Mouse (Mus musculus) limb, embryonic 14.5 days (tissue): ENCODE results near the gene Arih2. TPM values are rescaled to one million over a fixed set of nuclear protein-coding genes. Genes with fewer than 3 reads are reported as not detected.

Source experiments
- ATAC-seq: fragments of 200-750 bp; cut with Nextera tagmentation; 2 replicates; pipeline ENCODE4 v1.8.0; 2017; ENCODE audit warnings: low read depth, moderate number of reproducible peaks, moderate TSS enrichment; ENCODE audit not compliant: low FRiP score
- DNase-seq: peaks from one replicate; pipeline ENCODE4 v3.0.0-alpha.2; 2015; ENCODE audit warnings: low spot score
- H3K27ac ChIP-seq: fragments of 300-500 bp; sonication (generic); replicated peaks from 2 replicates; pipeline ENCODE4 v1.5.1; 2014; ENCODE audit warnings: low read depth, mild to moderate bottlenecking, low read length, moderate library complexity, mixed read lengths
- H3K27me3 ChIP-seq: fragments of 300-500 bp; sonication (generic); 2 replicates; pipeline ENCODE4 v1.6.1; 2014; ENCODE audit warnings: low read length, mixed read lengths; ENCODE audit not compliant: control insufficient read depth, insufficient read depth
- H3K36me3 ChIP-seq: fragments of 300-500 bp; sonication (generic); 2 replicates; pipeline ENCODE4 v1.6.1; 2014; ENCODE audit warnings: mild to moderate bottlenecking, low read length, moderate library complexity, mixed read lengths; ENCODE audit not compliant: control insufficient read depth, insufficient read depth
- H3K4me1 ChIP-seq: fragments of 300-500 bp; sonication (generic); 2 replicates; pipeline ENCODE4 v1.6.1; 2014; ENCODE audit warnings: antibody characterized with exemption, low read length, mixed read lengths; ENCODE audit not compliant: control insufficient read depth, insufficient read depth
- H3K4me2 ChIP-seq: fragments of 300-500 bp; sonication (generic); replicated peaks from 2 replicates; pipeline ENCODE4 v1.6.1; 2014; ENCODE audit warnings: low read depth, mild to moderate bottlenecking, low read length, moderate library complexity; ENCODE audit not compliant: severe bottlenecking
- H3K4me3 ChIP-seq: fragments of 300-500 bp; sonication (generic); replicated peaks from 2 replicates; pipeline ENCODE4 v1.5.1; 2014; ENCODE audit warnings: low read length
- H3K9ac ChIP-seq: fragments of 300-500 bp; sonication (generic); 2 replicates; pipeline ENCODE4 v1.6.1; 2014; ENCODE audit warnings: mild to moderate bottlenecking, low read depth, low read length, moderate library complexity; ENCODE audit not compliant: severe bottlenecking
- H3K9me3 ChIP-seq: fragments of 300-500 bp; sonication (generic); 2 replicates; pipeline ENCODE4 v1.6.1; 2016; ENCODE audit warnings: low read length; ENCODE audit not compliant: control insufficient read depth
- POLR2A ChIP-seq: fragments of 200-500 bp; IDR thresholded peaks from 2 replicates; pipeline ENCODE4 v1.8.0; 2012; ENCODE audit warnings: inconsistent platforms, mild to moderate bottlenecking, moderate library complexity, borderline replicate concordance; ENCODE audit not compliant: insufficient read depth, insufficient read length; ENCODE audit errors: extremely low read depth
- WGBS: fragments of 180-500 bp; shearing (Covaris S2); extraction: QIAGEN DNeasy Blood & Tissue Kit; methylation state at CpG from one replicate; pipeline ENCODE4 v1.1.7; 2014; 5-methylcytosine and 5-hydroxymethylcytosine counted together
- polyA plus RNA-seq, 2 experiments: library from polyadenylated mRNA; depleted of rRNA in 1 of 2; stranded (reverse) in 1 of 2; unstranded in 1 of 2; fragments of >200 nt; fragmentation: Nextera tagmentation in 1 of 2; extraction: Ambion mirVana in 1 of 2; gene quantifications; 2 replicates each; pipeline versions ENCODE4 v1.2.1 to v1.2.3; 2012 to 2014

Gene Arih2
- polyA plus RNA-seq, 2 experiments = 35.7 to 46.2 TPM

DNA sequence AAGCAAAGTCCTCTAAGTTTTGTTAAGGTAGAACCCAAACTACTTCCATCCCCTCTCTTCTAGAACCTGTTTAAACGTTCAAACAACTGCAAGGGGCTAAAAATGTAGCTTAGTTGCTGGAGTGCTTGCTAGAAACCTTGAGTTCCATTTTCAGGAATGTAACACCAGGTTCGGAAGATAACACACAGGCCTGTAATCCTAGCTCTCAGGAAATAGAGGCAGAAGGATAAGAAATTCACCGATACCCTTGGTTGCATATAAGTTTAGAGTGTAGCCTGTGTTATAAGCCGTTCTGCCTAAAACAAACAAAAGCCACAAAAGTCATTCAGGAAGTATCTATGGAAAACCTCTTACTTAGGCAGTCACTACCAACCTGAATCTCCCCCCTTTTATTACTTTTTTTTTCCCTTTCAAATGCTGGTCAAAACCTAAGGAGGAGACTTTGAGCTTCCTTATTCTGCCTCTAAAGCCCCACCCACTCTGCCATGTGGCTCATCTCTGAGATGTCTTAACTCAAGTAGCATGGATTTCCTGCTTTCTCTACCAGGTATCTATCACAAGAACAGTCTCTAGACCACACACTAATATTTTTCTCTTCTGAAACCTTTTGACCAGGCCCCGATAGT, 17.4 kb downstream of the Arih2 start:
- H3K36me3 ChIP-seq = peaks cover 18% of the 10 kb centered on the region
- no peak overlapping the region for H3K4me3 ChIP-seq
- WGBS = 91% methylated on average over 5 of the region's 5 CpGs
- H3K9ac ChIP-seq = no peak overlapping the region
- ATAC-seq (no peak), DNase-seq (no peak)
- H3K4me1 ChIP-seq = no peaks in the 10 kb centered on the region
- H3K27me3 ChIP-seq = no peaks in the 10 kb centered on the region
- no peak overlapping the region for H3K4me2 ChIP-seq
- H3K9me3 ChIP-seq = no peaks in the 10 kb centered on the region
- no peak overlapping the region for H3K27ac ChIP-seq
- no peak for TF ChIP-seq POLR2A

DNA sequence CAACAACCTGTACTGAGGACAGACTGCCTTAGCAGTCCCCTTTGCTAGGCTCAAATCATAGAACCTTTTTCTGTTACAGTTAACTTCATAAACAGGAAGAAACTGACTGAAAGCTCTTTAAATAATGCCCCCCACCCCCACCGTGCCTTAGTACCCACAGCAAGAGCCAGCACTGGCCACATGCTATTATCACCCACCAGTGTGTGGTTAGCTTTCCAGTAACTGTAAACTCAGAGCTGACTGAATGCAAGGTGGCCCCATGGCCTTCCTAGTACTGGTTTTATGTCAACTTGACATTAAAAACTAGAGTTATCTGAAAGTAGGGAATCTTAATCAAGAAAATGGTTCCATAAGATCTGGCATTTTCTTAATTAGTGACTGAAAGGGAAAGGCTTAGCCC, 18.5 kb downstream of the Arih2 start:
- no peak for ATAC-seq
- H3K36me3 ChIP-seq = peaks cover 27% of the 10 kb centered on the region
- no peak overlapping the region for H3K27ac ChIP-seq
- no peak for TF ChIP-seq POLR2A
- H3K9ac ChIP-seq = no peak overlapping the region
- no peaks in the 10 kb centered on the region for H3K4me1 ChIP-seq
- DNase-seq = no peak
- H3K27me3 ChIP-seq = no peaks in the 10 kb centered on the region
- H3K4me3 ChIP-seq = no peak overlapping the region
- no peaks in the 10 kb centered on the region for H3K9me3 ChIP-seq
- WGBS = 95% methylated on average over 1 of the region's 1 CpGs
- H3K4me2 ChIP-seq = no peak overlapping the region

- no peak for DNase-seq
- H3K4me3 ChIP-seq = no peak overlapping the region
- no peak overlapping the region for H3K27ac ChIP-seq
- 88% methylated on average over 4 of the region's 4 CpGs for WGBS
- TF ChIP-seq POLR2A = no peak
- H3K4me2 ChIP-seq = no peak overlapping the region
- ATAC-seq = no peak
- H3K36me3 ChIP-seq = peaks cover 37% of the 10 kb centered on the region
- no peaks in the 10 kb centered on the region for H3K27me3 ChIP-seq
- no peaks in the 10 kb centered on the region for H3K9me3 ChIP-seq
- no peak overlapping the region for H3K9ac ChIP-seq
- no peaks in the 10 kb centered on the region for H3K4me1 ChIP-seq
These were observed 21.0 kb downstream of the Arih2 start for GRCm38 (mm10) chr9:108628141-108628540.

DNA sequence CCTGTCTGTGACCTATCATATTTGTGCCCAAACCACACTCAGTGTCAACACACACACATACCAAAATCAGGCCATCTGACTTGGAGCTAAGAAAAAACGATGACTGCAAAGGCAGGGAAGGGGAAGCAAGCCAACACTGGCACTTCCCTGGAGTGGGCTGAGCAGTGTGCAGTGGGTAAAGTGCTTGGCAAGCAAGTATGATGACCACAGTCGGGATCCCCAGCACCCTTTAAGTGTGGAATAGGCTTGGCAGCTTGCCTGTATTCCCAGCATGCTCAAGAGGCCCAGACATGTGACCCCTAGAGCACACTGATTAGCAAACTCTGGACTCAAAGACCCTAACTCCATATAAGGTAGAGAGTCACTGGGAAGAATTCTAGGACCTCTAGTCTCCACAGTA, 22.7 kb downstream of the Arih2 start:
- no peaks in the 10 kb centered on the region for H3K9me3 ChIP-seq
- ATAC-seq = no peak
- no peak overlapping the region for H3K4me2 ChIP-seq
- 84% methylated on average over 2 of the region's 2 CpGs for WGBS
- peaks cover 28% of the 10 kb centered on the region for H3K36me3 ChIP-seq
- no peak overlapping the region for H3K4me3 ChIP-seq
- TF ChIP-seq POLR2A = no peak
- H3K9ac ChIP-seq = no peak overlapping the region
- H3K27me3 ChIP-seq = no peaks in the 10 kb centered on the region
- H3K4me1 ChIP-seq = no peaks in the 10 kb centered on the region
- H3K27ac ChIP-seq = no peak overlapping the region
- DNase-seq = no peak

GRCm38 (mm10) chr9:108617301-108617700, 31.9 kb downstream of the Arih2 start:
- no peak overlapping the region for H3K27ac ChIP-seq
- no peak overlapping the region for H3K4me2 ChIP-seq
- H3K9me3 ChIP-seq = no peaks in the 10 kb centered on the region
- no peak for TF ChIP-seq POLR2A
- H3K4me3 ChIP-seq = no peak overlapping the region
- ATAC-seq (no peak), DNase-seq (no peak)
- H3K9ac ChIP-seq = no peak overlapping the region
- peaks cover 77% of the 10 kb centered on the region for H3K36me3 ChIP-seq
- no peaks in the 10 kb centered on the region for H3K4me1 ChIP-seq
- H3K27me3 ChIP-seq = no peaks in the 10 kb centered on the region
- 100% methylated on average over 1 of the region's 1 CpGs for WGBS

- Histone ChIP-seq H3K4me1 (no peaks in the 10 kb centered on the region), H3K36me3 (peaks cover 96% of the 10 kb centered on the region), H3K4me3 (no peak overlapping the region), H3K4me2 (no peak overlapping the region), H3K9ac (no peak overlapping the region), H3K9me3 (no peaks in the 10 kb centered on the region), H3K27me3 (no peaks in the 10 kb centered on the region), H3K27ac (no peak overlapping the region)
- no peak for ATAC-seq
- TF ChIP-seq POLR2A = no peak
- 95% methylated on average over 10 of the region's 10 CpGs for WGBS
- DNase-seq = no peak
These were observed 37.7 kb downstream of the Arih2 start for GRCm38 (mm10) chr9:108611488-108611887.
